Mouse (Mus musculus) neural tube, embryonic 12.5 days (tissue): ENCODE measurements at regions not wholly inside any gene's neighbourhood (a gene's known extent, or its start where the extent isn't known, plus 50 kb on each side); places are given as distances from the start of the nearest gene placed in this dataset.

ENCODE experiments used
- ATAC-seq: fragments of 200-750 bp; cut with Nextera tagmentation; 2 replicates; pipeline ENCODE4 v1.8.0; 2017; ENCODE audit warnings: low read depth, mild to moderate bottlenecking, moderate TSS enrichment, moderate library complexity; ENCODE audit not compliant: low FRiP score
- H3K27ac ChIP-seq: fragments of 300-500 bp; sonication (generic); 2 replicates; pipeline ENCODE4 v1.5.1; 2016
- H3K27me3 ChIP-seq: fragments of 300-500 bp; sonication (generic); replicated peaks from 2 replicates; pipeline ENCODE4 v1.6.1; 2016; ENCODE audit warnings: mild to moderate bottlenecking
- H3K36me3 ChIP-seq: fragments of 300-500 bp; sonication (generic); 2 replicates; pipeline ENCODE4 v1.6.1; 2016; ENCODE audit warnings: mild to moderate bottlenecking
- H3K4me1 ChIP-seq: fragments of 300-500 bp; sonication (generic); 2 replicates; pipeline ENCODE4 v1.6.1; 2016
- H3K4me2 ChIP-seq: fragments of 300-500 bp; sonication (generic); replicated peaks from 2 replicates; pipeline ENCODE4 v1.6.1; 2016; ENCODE audit warnings: mild to moderate bottlenecking
- H3K4me3 ChIP-seq: fragments of 300-500 bp; sonication (generic); 2 replicates; pipeline ENCODE4 v1.5.1; 2016
- H3K9ac ChIP-seq: fragments of 300-500 bp; sonication (generic); 2 replicates; pipeline ENCODE4 v1.6.1; 2016; ENCODE audit warnings: mild to moderate bottlenecking
- H3K9me3 ChIP-seq: fragments of 300-500 bp; sonication (generic); 2 replicates; pipeline ENCODE4 v1.6.1; 2016; ENCODE audit warnings: mild to moderate bottlenecking
- WGBS: fragments of 180-500 bp; shearing (Covaris S2); methylation state at CpG from one replicate; pipeline ENCODE4 v1.1.7; 2016; 5-methylcytosine and 5-hydroxymethylcytosine counted together

- no peak for ATAC-seq
- 47% methylated on average over 5 of the region's 5 CpGs for WGBS
- no peak overlapping the region for H3K4me3 ChIP-seq
Measured at GRCm38 (mm10) chr15:40565716-40566115, 431.6 kb downstream of the 9330182O14Rik start.

DNA sequence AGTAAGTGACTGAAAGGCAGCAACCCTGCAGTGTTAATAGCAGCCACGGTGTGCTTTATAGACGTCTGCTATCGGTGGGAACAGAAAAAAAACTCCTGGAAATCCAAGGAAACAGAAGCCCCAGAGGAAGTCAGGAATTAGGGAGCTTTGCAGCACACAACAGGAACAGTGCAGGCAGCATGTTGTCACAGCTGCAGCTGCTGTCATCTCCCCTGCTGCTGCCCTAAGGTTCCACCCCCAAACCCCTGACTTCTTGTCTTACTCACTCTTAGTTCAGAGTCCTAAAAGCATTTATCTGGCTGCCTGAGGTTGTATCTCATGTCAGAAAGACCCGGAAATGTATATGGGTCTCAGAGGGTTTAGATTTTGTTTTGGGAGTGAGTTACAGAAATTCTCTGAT, 432.3 kb downstream of the 9330182O14Rik start:
- ATAC-seq: no peak
- Histone ChIP-seq H3K4me3 (no peak overlapping the region), H3K27ac (no peak overlapping the region), H3K27me3 (no peaks in the 10 kb centered on the region), H3K4me2 (no peak overlapping the region), H3K9me3 (no peaks in the 10 kb centered on the region), H3K9ac (no peak overlapping the region), H3K4me1 (no peaks in the 10 kb centered on the region; the same call in 1 of the 2 replicates), H3K36me3 (no peaks in the 10 kb centered on the region)
- WGBS: 9% methylated on average over 4 of the region's 4 CpGs

More at GRCm38 (mm10) chr15:40565716-40566115, 431.6 kb downstream of the 9330182O14Rik start:
- H3K27me3 ChIP-seq: no peaks in the 10 kb centered on the region
- H3K9me3 ChIP-seq: no peaks in the 10 kb centered on the region
- no peak overlapping the region for H3K27ac ChIP-seq
- H3K36me3 ChIP-seq: no peaks in the 10 kb centered on the region
- H3K4me1 ChIP-seq: no peaks in the 10 kb centered on the region; the same call in 1 of the 2 replicates
- H3K4me2 ChIP-seq: no peak overlapping the region
- no peak overlapping the region for H3K9ac ChIP-seq

GRCm38 (mm10) chr15:40568701-40569100, 434.5 kb downstream of the 9330182O14Rik start:
- 93% methylated on average over 1 of the region's 1 CpGs for WGBS
- Histone ChIP-seq H3K4me2 (no peak overlapping the region), H3K9me3 (no peaks in the 10 kb centered on the region), H3K9ac (no peak overlapping the region), H3K36me3 (no peaks in the 10 kb centered on the region), H3K27ac (no peak overlapping the region), H3K27me3 (no peaks in the 10 kb centered on the region), H3K4me1 (no peaks in the 10 kb centered on the region; the same call in 1 of the 2 replicates), H3K4me3 (no peak overlapping the region)
- no peak for ATAC-seq
